Mouse (Mus musculus) erythroblast, embryonic 14.5 days (primary cell): ENCODE data around the gene Dagla. TPM values are rescaled to one million over a fixed set of nuclear protein-coding genes. Genes with fewer than 3 reads are reported as not detected.

Source experiments
- H3K27me3 ChIP-seq: 2 replicates; pipeline ENCODE4 v1.6.1; 2012; ENCODE audit warnings: inconsistent platforms; ENCODE audit not compliant: control insufficient read depth
- H3K36me3 ChIP-seq: 2 replicates; pipeline ENCODE4 v1.6.1; 2012; ENCODE audit warnings: mild to moderate bottlenecking, inconsistent platforms; ENCODE audit not compliant: control insufficient read depth
- H3K4me1 ChIP-seq: 2 replicates; pipeline ENCODE4 v1.6.1; 2012; ENCODE audit warnings: inconsistent platforms; ENCODE audit not compliant: control insufficient read depth
- H3K4me3 ChIP-seq: replicated peaks from 2 replicates; pipeline ENCODE3; 2012; ENCODE audit warnings: moderate library complexity, mild to moderate bottlenecking, inconsistent platforms
- H3K9me3 ChIP-seq: 2 replicates; pipeline ENCODE4 v1.6.1; 2012; ENCODE audit warnings: low read length, inconsistent platforms, mixed read lengths; ENCODE audit not compliant: control insufficient read depth
- GATA1 ChIP-seq: IDR thresholded peaks from 2 replicates; pipeline ENCODE4 v1.6.1; 2012; ENCODE audit warnings: low read length, inconsistent platforms, mixed read lengths
- TAL1 ChIP-seq: IDR thresholded peaks from 3 replicates; pipeline ENCODE4 v1.6.1; 2012; ENCODE audit warnings: low read length, inconsistent platforms, mixed read lengths
- polyA plus RNA-seq: library from polyadenylated mRNA; stranded (reverse); fragments of >175 nt; gene quantifications from 2 replicates; pipeline ENCODE4 v1.2.3, GENCODE M21; 2012

Dagla gene
- polyA plus RNA-seq, 1 experiment: 0.01 TPM

- Histone ChIP-seq H3K9me3 (no peaks in the 10 kb centered on the region), H3K36me3 (no peaks in the 10 kb centered on the region), H3K4me1 (no peaks in the 10 kb centered on the region), H3K27me3 (peaks cover 4% of the 10 kb centered on the region; the same call in 1 of the 2 replicates), H3K4me3 (no peak overlapping the region)
- TF ChIP-seq GATA1 (no peak), TAL1 (no peak)
These were observed 34.0 kb upstream of the Dagla start for GRCm38 (mm10) chr19:10338724-10339123.

- H3K27me3 ChIP-seq: no peaks in the 10 kb centered on the region
- no peaks in the 10 kb centered on the region for H3K4me1 ChIP-seq
- no peak for TF ChIP-seq GATA1
- TF ChIP-seq TAL1: no peak
- no peak overlapping the region for H3K4me3 ChIP-seq
- no peaks in the 10 kb centered on the region for H3K36me3 ChIP-seq
- H3K9me3 ChIP-seq: no peaks in the 10 kb centered on the region
These were observed 29.8 kb upstream of the Dagla start for GRCm38 (mm10) chr19:10334467-10334866.

GRCm38 (mm10) chr19:10333545-10334252 lies 29.0 kb upstream of the Dagla start:
- Histone ChIP-seq H3K27me3 (no peaks in the 10 kb centered on the region), H3K4me3 (no peak overlapping the region), H3K36me3 (no peaks in the 10 kb centered on the region), H3K4me1 (no peaks in the 10 kb centered on the region), H3K9me3 (no peaks in the 10 kb centered on the region)
- no peak for TF ChIP-seq GATA1
- TF ChIP-seq TAL1: no peak

GRCm38 (mm10) chr19:10331706-10332105 lies 27.0 kb upstream of the Dagla start:
- TF ChIP-seq GATA1 (no peak), TAL1 (no peak)
- Histone ChIP-seq H3K27me3 (no peaks in the 10 kb centered on the region), H3K9me3 (no peaks in the 10 kb centered on the region), H3K36me3 (no peaks in the 10 kb centered on the region), H3K4me3 (no peak overlapping the region), H3K4me1 (no peaks in the 10 kb centered on the region; the same call in 1 of the 2 replicates)

GRCm38 (mm10) chr19:10329033-10329432 lies 24.4 kb upstream of the Dagla start:
- H3K4me3 ChIP-seq: no peak overlapping the region
- no peaks in the 10 kb centered on the region for H3K36me3 ChIP-seq
- H3K4me1 ChIP-seq: no peaks in the 10 kb centered on the region; the same call in 1 of the 2 replicates
- H3K9me3 ChIP-seq: no peaks in the 10 kb centered on the region
- TF ChIP-seq GATA1 (no peak), TAL1 (no peak)
- H3K27me3 ChIP-seq: no peaks in the 10 kb centered on the region

GRCm38 (mm10) chr19:10326609-10327008 lies 21.9 kb upstream of the Dagla start:
- Histone ChIP-seq H3K27me3 (no peaks in the 10 kb centered on the region), H3K4me3 (no peak overlapping the region), H3K36me3 (no peaks in the 10 kb centered on the region), H3K4me1 (no peaks in the 10 kb centered on the region; the same call in 1 of the 2 replicates), H3K9me3 (no peaks in the 10 kb centered on the region)
- TF ChIP-seq TAL1: no peak
- no peak for TF ChIP-seq GATA1

- Histone ChIP-seq H3K36me3 (no peaks in the 10 kb centered on the region), H3K4me3 (no peak overlapping the region), H3K4me1 (no peaks in the 10 kb centered on the region; the same call in 1 of the 2 replicates), H3K27me3 (no peaks in the 10 kb centered on the region), H3K9me3 (no peaks in the 10 kb centered on the region)
- TF ChIP-seq TAL1 (no peak), GATA1 (no peak)
These were observed 19.2 kb upstream of the Dagla start for GRCm38 (mm10) chr19:10323860-10324259.

- Histone ChIP-seq H3K36me3 (no peaks in the 10 kb centered on the region), H3K27me3 (no peaks in the 10 kb centered on the region), H3K4me3 (no peak overlapping the region), H3K9me3 (no peaks in the 10 kb centered on the region), H3K4me1 (no peaks in the 10 kb centered on the region; the same call in 1 of the 2 replicates)
- TF ChIP-seq GATA1: no peak
- TF ChIP-seq TAL1: no peak
These were observed 18.7 kb upstream of the Dagla start for GRCm38 (mm10) chr19:10323362-10323837.

GRCm38 (mm10) chr19:10317795-10318194 lies 13.1 kb upstream of the Dagla start:
- H3K4me1 ChIP-seq: no peaks in the 10 kb centered on the region
- no peaks in the 10 kb centered on the region for H3K9me3 ChIP-seq
- no peaks in the 10 kb centered on the region for H3K36me3 ChIP-seq
- no peak for TF ChIP-seq TAL1
- TF ChIP-seq GATA1: no peak
- no peak overlapping the region for H3K4me3 ChIP-seq
- no peaks in the 10 kb centered on the region for H3K27me3 ChIP-seq
